ENCODE assay signal across 8 mouse cellular contexts in genomic region chr11:32552401-32553090, GRCm38 (mm10). TPM values are rescaled to one million over a fixed set of nuclear protein-coding genes. Genes with fewer than 3 reads are reported as not detected.
DNase-seq lines count a peak whose midpoint lies in the region; ATAC-seq and TF ChIP-seq lines count a peak whose summit lies in the region.

No protein-coding gene starts in this region.

- H3K27me3 ChIP-seq in lung, embryonic 14.5 days (ENCODE audit: insufficient read depth, low read length): no peaks in the 10 kb centered on the region
- H3K27me3 ChIP-seq in kidney, embryonic 16.5 days (ENCODE audit: insufficient read depth, low read length): no peaks in the 10 kb centered on the region

- H3K4me3 ChIP-seq in lung, embryonic 14.5 days (ENCODE audit: low read depth, low read length): no peak overlapping the region
- no peak overlapping the region for H3K4me3 ChIP-seq in lung, adult 2 months (replicated peaks; ENCODE audit: extremely low read depth, low read depth, low read length)
- H3K4me3 ChIP-seq in kidney, embryonic 16.5 days (ENCODE audit: low read length): no peak overlapping the region

- no peak for TF ChIP-seq CTCF in lung, embryonic 14.5 days (IDR thresholded peaks at IDR 0.05; ENCODE audit: low read depth)
- no peak for TF ChIP-seq CTCF in lung, adult 2 months (IDR thresholded peaks at IDR 0.05; ENCODE audit: insufficient read depth, low read length)

- WGBS in lung, embryonic 14.5 days: 48% methylated on average over 13 of the region's 13 CpGs
- WGBS in lung, adult 2 months: 42% methylated on average over 13 of the region's 13 CpGs
- 48% methylated on average over 13 of the region's 13 CpGs for WGBS in kidney, embryonic 16.5 days

- TF ChIP-seq POLR2A in lung, adult 2 months (IDR thresholded peaks at IDR 0.05; ENCODE audit: borderline replicate concordance, extremely low read depth, low read depth, low read length): no peak

- H3K4me2 ChIP-seq in lung, embryonic 14.5 days: no peak overlapping the region
- no peak overlapping the region for H3K4me2 ChIP-seq in kidney, embryonic 16.5 days (replicated peaks; ENCODE audit: low read depth, low read length)

- no peak overlapping the region for H3K9ac ChIP-seq in lung, embryonic 14.5 days
- no peak overlapping the region for H3K9ac ChIP-seq in kidney, embryonic 16.5 days (replicated peaks; ENCODE audit: low read length)

- H3K27ac ChIP-seq in lung, embryonic 14.5 days (ENCODE audit: low read depth): peak overlapping the region; percentile 50; the same call in 1 of the 2 replicates
- peak overlapping the region; percentile 64 for H3K27ac ChIP-seq in kidney, embryonic 16.5 days (ENCODE audit: low read length)

- H3K36me3 ChIP-seq in lung, embryonic 14.5 days (ENCODE audit: insufficient read depth): no peaks in the 10 kb centered on the region
- H3K36me3 ChIP-seq in kidney, embryonic 16.5 days (ENCODE audit: insufficient read depth, low read length): no peaks in the 10 kb centered on the region

- H3K9me3 ChIP-seq in lung, embryonic 14.5 days (ENCODE audit: low read depth, low read length): no peaks in the 10 kb centered on the region
- no peaks in the 10 kb centered on the region for H3K9me3 ChIP-seq in kidney, embryonic 16.5 days (ENCODE audit: low read length)

- DNase-seq in lung, embryonic 14.5 days: peak; percentile 56
- no peak for DNase-seq in lung, adult 2 months
- peak; percentile 98 for DNase-seq in fibroblast of lung, adult 2 months (ENCODE audit: low read depth)
- DNase-seq in cerebellum, adult 18-20 months: no peak
- no peak for DNase-seq in gastrocnemius, postnatal 25 days
- no peak for DNase-seq in left cerebral cortex, adult 18-20 months (ENCODE audit: low spot score in 2 of 2)

- ATAC-seq in lung, embryonic 14.5 days (ENCODE audit: insufficient read depth): peak; percentile 45; the same call in 1 of the 2 replicates
- ATAC-seq in kidney, embryonic 16.5 days (ENCODE audit: low FRiP score, low TSS enrichment): peak; percentile 52
- peak; percentile 19 for ATAC-seq in monocyte, adult 5-6 weeks (replicated peaks; ENCODE audit: insufficient number of reproducible peaks, low FRiP score, low TSS enrichment, poor library complexity, severe bottlenecking)

- peaks cover 18% of the 10 kb centered on the region; the same call in 1 of the 2 replicates for H3K4me1 ChIP-seq in lung, embryonic 14.5 days (ENCODE audit: insufficient read depth)
- peaks cover 19% of the 10 kb centered on the region for H3K4me1 ChIP-seq in lung, adult 2 months (ENCODE audit: control insufficient read depth, insufficient read depth, low read length)
- H3K4me1 ChIP-seq in kidney, embryonic 16.5 days (ENCODE audit: insufficient read depth, low read length): peaks cover 33% of the 10 kb centered on the region

RNA-seq across cellular contexts. Expression of gene Stk10, which starts 19.4 kb away (rescaled TPM):
- polyA plus RNA-seq in lung, embryonic 14.5 days (2014; fragmentation: Nextera tagmentation; extraction: Ambion mirVana): 1.9 and 2.0 TPM in 2 replicates
- 19.4 and 22.8 TPM in 2 replicates for polyA plus RNA-seq in lung, adult 2 months (2012; rRNA removed)
- polyA plus RNA-seq in kidney, embryonic 16.5 days (2015; fragmentation: Nextera tagmentation; extraction: Ambion mirVana): 5.6 and 6.5 TPM in 2 replicates
- 432 to 527 TPM (median 505 TPM) in 3 replicates for total RNA-seq in monocyte, adult 5-6 weeks (2017)
- total RNA-seq in gastrocnemius, postnatal 25 days (2021): 1 to 10 TPM; 2.6 to 3.2 TPM
- 1 to 10 TPM; 8.4 to 9.5 TPM for total RNA-seq in left cerebral cortex, adult 18-20 months (2021)

RNA-seq across cellular contexts. Expression of gene Efcab9, which starts 20.7 kb away (rescaled TPM):
- 0.37 TPM in 1 of 2 replicates, not detected in the other for polyA plus RNA-seq in lung, embryonic 14.5 days (2014; fragmentation: Nextera tagmentation; extraction: Ambion mirVana)
- not detected in 2 replicates for polyA plus RNA-seq in lung, adult 2 months (2012; rRNA removed)
- polyA plus RNA-seq in kidney, embryonic 16.5 days (2015; fragmentation: Nextera tagmentation; extraction: Ambion mirVana): 0.47 and 0.68 TPM in 2 replicates
- total RNA-seq in monocyte, adult 5-6 weeks (2017): 9.8 to 11.3 TPM (median 10.5 TPM) in 3 replicates
- total RNA-seq in gastrocnemius, postnatal 25 days (2021): 1 to 10 TPM in 1 of 2 experiments, under 1 TPM in 1; 0.75 to 1.0 TPM
- 1 to 10 TPM in 1 of 2 experiments, not detected in 1; 1.4 TPM for total RNA-seq in left cerebral cortex, adult 18-20 months (2021)

Comparison
In these comparisons a context has a peak if more than half of its experiments do, and no peak if none do; other contexts are left out.
1. DNase-seq: peak in lung, embryonic 14.5 days (single experiment) and fibroblast of lung, adult 2 months (single experiment); none in lung, adult 2 months (single experiment), cerebellum, adult 18-20 months (0 of 2), gastrocnemius, postnatal 25 days (single experiment) and left cerebral cortex, adult 18-20 months (0 of 2).
2. RNA of gene Stk10, which starts 19.4 kb away (total RNA-seq): 432 to 527 TPM in monocyte, adult 5-6 weeks; 8.4 to 9.5 TPM in left cerebral cortex, adult 18-20 months and 2.6 to 3.2 TPM in gastrocnemius, postnatal 25 days; every median in the first group is over 10 times any median in the second.
3. Peak in every context shown above with its lines, with median percentiles within 50 percentile points of each other: ATAC-seq.